Mouse (Mus musculus) hindbrain, embryonic 15.5 days (tissue): ENCODE results near the gene Xcr1. TPM values are rescaled to one million over a fixed set of nuclear protein-coding genes. Genes with fewer than 3 reads are reported as not detected.

Experiments
- ATAC-seq: fragments of 200-750 bp; cut with Nextera tagmentation; 2 replicates; pipeline ENCODE4 v1.8.0; 2017; ENCODE audit warnings: low read depth, moderate number of reproducible peaks, moderate TSS enrichment; ENCODE audit not compliant: low FRiP score
- H3K27ac ChIP-seq: fragments of 300-500 bp; sonication (generic); replicated peaks from 2 replicates; pipeline ENCODE4 v1.5.1; 2015; ENCODE audit warnings: mild to moderate bottlenecking, inconsistent platforms
- H3K27me3 ChIP-seq: fragments of 300-500 bp; sonication (generic); 2 replicates; pipeline ENCODE4 v1.6.1; 2015; ENCODE audit warnings: control low read depth, inconsistent platforms
- H3K36me3 ChIP-seq: fragments of 300-500 bp; sonication (generic); 2 replicates; pipeline ENCODE4 v1.6.1; 2015; ENCODE audit warnings: control low read depth, inconsistent platforms
- H3K4me1 ChIP-seq: fragments of 300-500 bp; sonication (generic); replicated peaks from 2 replicates; pipeline ENCODE4 v1.6.1; 2015; ENCODE audit warnings: control low read depth, inconsistent platforms
- H3K4me2 ChIP-seq: fragments of 300-500 bp; sonication (generic); 2 replicates; pipeline ENCODE4 v1.6.1; 2015; ENCODE audit warnings: moderate library complexity, mild to moderate bottlenecking, inconsistent platforms
- H3K4me3 ChIP-seq: fragments of 300-500 bp; sonication (generic); 2 replicates; pipeline ENCODE4 v1.5.1; 2015; ENCODE audit warnings: mild to moderate bottlenecking, inconsistent platforms
- H3K9ac ChIP-seq: fragments of 300-500 bp; sonication (generic); 2 replicates; pipeline ENCODE4 v1.6.1; 2015; ENCODE audit warnings: inconsistent platforms
- H3K9me3 ChIP-seq: fragments of 300-500 bp; sonication (generic); 2 replicates; pipeline ENCODE4 v1.6.1; 2016; ENCODE audit warnings: control low read depth, inconsistent platforms
- WGBS: fragments of 180-500 bp; shearing (Covaris S2); methylation state at CpG from one replicate; pipeline ENCODE4 v1.1.7; 2015; 5-methylcytosine and 5-hydroxymethylcytosine counted together
- polyA plus RNA-seq: library from polyadenylated mRNA; unstranded; fragments of >200 nt; fragmentation: Nextera tagmentation; extraction: Ambion mirVana; gene quantifications from 2 replicates; pipeline ENCODE4 v1.2.1, GENCODE M21; 2015

Xcr1 gene
- polyA plus RNA-seq, 1 experiment from 2014 or later: 0.05 TPM

- H3K9me3 ChIP-seq: no peaks in the 10 kb centered on the region
- ATAC-seq: no peak
- 91% methylated on average over 3 of the region's 3 CpGs for WGBS
These were observed 50.0 kb downstream of the Xcr1 start for GRCm38 (mm10) chr9:123811831-123812230.

GRCm38 (mm10) chr9:123808583-123808982 lies 53.2 kb downstream of the Xcr1 start:
- Histone ChIP-seq H3K4me1 (no peaks in the 10 kb centered on the region), H3K4me3 (no peak overlapping the region), H3K9ac (no peak overlapping the region), H3K4me2 (no peak overlapping the region), H3K27ac (no peak overlapping the region), H3K27me3 (no peaks in the 10 kb centered on the region), H3K36me3 (0 out of 2 replicates have a peak, but pooled peaks cover 2% of the 10 kb centered on the region), H3K9me3 (no peaks in the 10 kb centered on the region)
- 82% methylated on average over 7 of the region's 7 CpGs for WGBS
- no peak for ATAC-seq

More at GRCm38 (mm10) chr9:123811831-123812230, 50.0 kb downstream of the Xcr1 start:
- no peaks in the 10 kb centered on the region for H3K27me3 ChIP-seq
- H3K9ac ChIP-seq: no peak overlapping the region
- peaks cover 6% of the 10 kb centered on the region; the same call in 1 of the 2 replicates for H3K36me3 ChIP-seq
- H3K4me2 ChIP-seq: no peak overlapping the region
- no peak overlapping the region for H3K27ac ChIP-seq
- no peaks in the 10 kb centered on the region for H3K4me1 ChIP-seq
- H3K4me3 ChIP-seq: no peak overlapping the region

GRCm38 (mm10) chr9:123806267-123806666 lies 55.6 kb downstream of the Xcr1 start, which contains the start of gene Cxcr6:
Gene Cxcr6 (plus strand): TSS chr9:123806475.
- H3K4me2 ChIP-seq: no peak within 1 kb of the TSS
- H3K9me3 ChIP-seq: no peaks in the 10 kb centered on the region
- H3K27ac ChIP-seq: no peak within 1 kb of the TSS
- no peaks in the 10 kb centered on the region for H3K27me3 ChIP-seq
- no peaks in the 10 kb centered on the region for H3K4me1 ChIP-seq
- no peak for ATAC-seq
- 0 out of 2 replicates have a peak, but pooled peaks cover 2% of the 10 kb centered on the region for H3K36me3 ChIP-seq
- 95% methylated on average over 5 of the region's 5 CpGs for WGBS
- H3K9ac ChIP-seq: no peak within 1 kb of the TSS
- no peak within 1 kb of the TSS for H3K4me3 ChIP-seq

DNA sequence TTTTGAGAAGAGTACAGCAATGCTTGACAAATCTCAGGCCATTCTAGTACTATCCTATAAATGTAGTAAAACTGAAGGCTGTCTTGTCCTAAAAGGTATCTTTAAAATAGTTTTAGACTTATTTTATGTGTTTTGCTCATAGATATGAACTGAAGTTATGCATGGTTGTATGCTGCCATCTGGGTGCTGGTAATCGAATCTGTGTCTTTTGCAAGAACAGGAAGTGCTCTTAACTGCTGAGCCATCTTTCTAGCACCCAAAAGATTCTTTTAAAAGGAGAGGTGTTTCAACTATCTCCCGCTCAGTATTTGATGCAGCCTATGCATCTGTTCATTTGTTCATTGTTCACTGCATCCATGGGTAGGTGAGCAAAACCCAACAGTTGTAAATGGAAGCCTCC lies 56.6 kb downstream of the Xcr1 start:
- ATAC-seq: no peak
- Histone ChIP-seq H3K4me1 (no peaks in the 10 kb centered on the region), H3K4me2 (no peak overlapping the region), H3K36me3 (peaks cover 7% of the 10 kb centered on the region; the same call in 1 of the 2 replicates), H3K9ac (no peak overlapping the region), H3K9me3 (no peaks in the 10 kb centered on the region), H3K27me3 (no peaks in the 10 kb centered on the region), H3K27ac (no peak overlapping the region), H3K4me3 (no peak overlapping the region)
- 91% methylated on average over 2 of the region's 2 CpGs for WGBS

DNA sequence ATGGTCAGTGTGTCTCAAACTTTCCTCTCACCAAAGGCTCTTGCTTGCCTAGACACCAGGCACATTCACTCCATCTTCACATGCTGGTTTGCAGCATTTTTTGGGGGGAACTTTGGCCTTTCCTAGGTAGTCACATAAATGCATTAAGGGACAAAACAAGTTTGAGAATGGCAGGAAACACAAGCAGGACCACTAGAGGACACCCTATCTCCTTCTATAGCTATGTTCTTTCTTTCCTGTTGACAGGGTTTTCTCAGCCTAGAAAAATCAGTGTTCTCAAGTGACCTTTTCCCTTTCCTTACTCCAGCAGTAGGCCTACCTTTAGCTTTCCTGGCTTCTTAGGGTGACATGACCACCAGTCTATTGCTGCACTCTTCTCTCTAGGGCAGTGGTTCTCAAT lies 58.9 kb downstream of the Xcr1 start:
- Histone ChIP-seq H3K27me3 (no peaks in the 10 kb centered on the region), H3K9me3 (no peaks in the 10 kb centered on the region), H3K4me3 (no peak overlapping the region), H3K9ac (no peak overlapping the region), H3K4me1 (no peaks in the 10 kb centered on the region), H3K27ac (no peak overlapping the region), H3K36me3 (peaks cover 7% of the 10 kb centered on the region; the same call in 1 of the 2 replicates), H3K4me2 (no peak overlapping the region)
- no peak for ATAC-seq

- no peak overlapping the region for H3K4me2 ChIP-seq
- no peak overlapping the region for H3K9ac ChIP-seq
- WGBS: 95% methylated on average over 2 of the region's 2 CpGs
- peaks cover 10% of the 10 kb centered on the region; the same call in 1 of the 2 replicates for H3K36me3 ChIP-seq
- no peak for ATAC-seq
- no peaks in the 10 kb centered on the region for H3K27me3 ChIP-seq
- no peak overlapping the region for H3K4me3 ChIP-seq
- no peak overlapping the region for H3K27ac ChIP-seq
- H3K9me3 ChIP-seq: no peaks in the 10 kb centered on the region
- no peaks in the 10 kb centered on the region for H3K4me1 ChIP-seq
These were observed 59.4 kb downstream of the Xcr1 start for GRCm38 (mm10) chr9:123802421-123802820.

Other genes starting within 250 kb of the Xcr1 start
- 0.37 and 0.51 TPM in 2 replicates for gene Slc6a20b, start 229.5 kb downstream of the Xcr1 start, polyA plus RNA-seq
- gene Ccr9, start 183.6 kb downstream of the Xcr1 start, polyA plus RNA-seq: 0.25 and 0.49 TPM in 2 replicates
- gene Slc6a20a, start 183.1 kb downstream of the Xcr1 start, polyA plus RNA-seq: 10.7 and 13.8 TPM in 2 replicates
- gene Lztfl1, start 144.3 kb downstream of the Xcr1 start, polyA plus RNA-seq: 44.2 and 52.0 TPM in 2 replicates
- 0.24 and 0.25 TPM in 2 replicates for gene Cxcr6, start 55.6 kb downstream of the Xcr1 start, polyA plus RNA-seq
- gene Fyco1, start 10.1 kb downstream of the Xcr1 start, polyA plus RNA-seq: 14.0 and 14.6 TPM in 2 replicates
- gene Ccr1, start 106.7 kb upstream of the Xcr1 start, polyA plus RNA-seq: 1.2 and 1.3 TPM in 2 replicates
- gene Ccr1l1, start 116.4 kb upstream of the Xcr1 start, polyA plus RNA-seq: not detected in 2 replicates
- gene Ccr3, start 159.9 kb upstream of the Xcr1 start, polyA plus RNA-seq: 0.04 TPM in 1 of 2 replicates, not detected in the other
- 0.23 and 0.76 TPM in 2 replicates for gene Ccr2, start 239.9 kb upstream of the Xcr1 start, polyA plus RNA-seq